Comparison of ENCODE assay signal across 8 mouse cellular contexts in the genomic region with DNA sequence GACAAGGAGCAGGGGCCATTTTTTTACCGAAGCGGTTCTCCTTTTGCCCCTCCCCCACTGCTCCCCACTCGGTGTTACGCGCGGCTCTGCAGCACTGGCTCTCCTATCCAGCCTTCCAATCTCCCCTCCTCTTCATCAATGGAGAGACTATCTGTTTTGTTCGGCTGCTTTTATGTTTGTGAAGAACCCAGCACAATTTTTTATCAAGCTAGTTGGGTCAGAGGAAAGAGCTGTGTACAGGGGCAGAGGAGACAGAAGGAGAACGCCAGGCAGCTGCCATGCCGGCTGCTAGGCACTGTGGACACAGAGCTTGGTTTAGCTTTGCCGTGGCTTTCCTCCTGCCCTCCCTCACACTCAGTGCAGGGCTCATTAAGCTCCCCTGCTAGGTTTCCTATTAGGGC.
DNase-seq lines count a peak whose midpoint lies in the region; ATAC-seq and TF ChIP-seq lines count a peak whose summit lies in the region.

No protein-coding gene starts in this region.

- 3% methylated on average over 10 of the region's 10 CpGs for WGBS in limb, embryonic 14.5 days
- WGBS in neural tube, embryonic 15.5 days: under 1% methylated on average over 10 of the region's 10 CpGs

- ATAC-seq in limb, embryonic 14.5 days (ENCODE audit: low FRiP score, low read depth): peak; percentile 57; the same call in 1 of the 2 replicates
- peak; percentile 80 for ATAC-seq in neural tube, embryonic 15.5 days (ENCODE audit: low FRiP score)
- no peak for ATAC-seq in monocyte, adult 5-6 weeks (replicated peaks; ENCODE audit: insufficient number of reproducible peaks, low FRiP score, low TSS enrichment, poor library complexity, severe bottlenecking)

- H3K4me1 ChIP-seq in cortical plate, adult 2 months (ENCODE audit: control insufficient read depth, insufficient read depth, low read length): peaks cover 6% of the 10 kb centered on the region; the same call in 1 of the 2 replicates
- H3K4me1 ChIP-seq in limb, embryonic 14.5 days (ENCODE audit: control insufficient read depth, insufficient read depth, low read length): peaks cover 14% of the 10 kb centered on the region
- H3K4me1 ChIP-seq in neural tube, embryonic 15.5 days: peaks cover 55% of the 10 kb centered on the region

- H3K27me3 ChIP-seq in limb, embryonic 14.5 days (ENCODE audit: control insufficient read depth, insufficient read depth, low read length): no peaks in the 10 kb centered on the region
- no peaks in the 10 kb centered on the region for H3K27me3 ChIP-seq in neural tube, embryonic 15.5 days (replicated peaks)

- H3K4me2 ChIP-seq in limb, embryonic 14.5 days (replicated peaks; ENCODE audit: low read depth, low read length, severe bottlenecking): peak overlapping the region; percentile 62
- H3K4me2 ChIP-seq in neural tube, embryonic 15.5 days: peak overlapping the region; percentile 50

- no peaks in the 10 kb centered on the region for H3K9me3 ChIP-seq in limb, embryonic 14.5 days (ENCODE audit: control insufficient read depth, low read length)
- H3K9me3 ChIP-seq in neural tube, embryonic 15.5 days (replicated peaks): no peaks in the 10 kb centered on the region

- intact Hi-C loops in heart, postnatal 10 days (cut with DNase I): loop anchor here (5.0 kb wide), 1 partner anchor 280 kb away; the partner anchor contains the start of gene Sox11

- no peaks in the 10 kb centered on the region for H3K36me3 ChIP-seq in limb, embryonic 14.5 days (ENCODE audit: control insufficient read depth, insufficient read depth, low read length)
- no peaks in the 10 kb centered on the region for H3K36me3 ChIP-seq in neural tube, embryonic 15.5 days

- H3K4me3 ChIP-seq in cortical plate, adult 2 months (ENCODE audit: insufficient read depth, low read length): peak overlapping the region; percentile 28
- peak overlapping the region; percentile 27 for H3K4me3 ChIP-seq in limb, embryonic 14.5 days (replicated peaks; ENCODE audit: low read length)
- peak overlapping the region; percentile 17; the same call in 1 of the 2 replicates for H3K4me3 ChIP-seq in neural tube, embryonic 15.5 days (replicated peaks)

- TF ChIP-seq CTCF in cortical plate, adult 2 months (IDR thresholded peaks at IDR 0.05; ENCODE audit: extremely low read depth, insufficient read depth, low read length): no peak

- peak overlapping the region; percentile 47 for H3K9ac ChIP-seq in limb, embryonic 14.5 days (ENCODE audit: low read depth, low read length, severe bottlenecking)
- peak overlapping the region; percentile 42; the same call in 1 of the 2 replicates for H3K9ac ChIP-seq in neural tube, embryonic 15.5 days (replicated peaks)

- H3K27ac ChIP-seq in cortical plate, adult 2 months (ENCODE audit: insufficient read depth, low read length): peak overlapping the region; percentile 76; the same call in 1 of the 2 replicates
- H3K27ac ChIP-seq in limb, embryonic 14.5 days (replicated peaks; ENCODE audit: low read depth, low read length): peak overlapping the region; percentile 35
- H3K27ac ChIP-seq in neural tube, embryonic 15.5 days (replicated peaks): peak overlapping the region; percentile 89

- TF ChIP-seq POLR2A in cortical plate, adult 2 months (IDR thresholded peaks at IDR 0.05; ENCODE audit: extremely low read depth, insufficient read depth, low read length): 0 out of 2 replicates have a peak, but pooled peaks have one; percentile 41
- TF ChIP-seq POLR2A in limb, embryonic 14.5 days (IDR thresholded peaks at IDR 0.05; ENCODE audit: borderline replicate concordance, extremely low read depth, insufficient read depth, insufficient read length): no peak

- peak; percentile 8 for DNase-seq in kidney, postnatal 14 days
- DNase-seq in kidney, adult 8-10 months: no peak
- DNase-seq in heart, postnatal 10 days: peak; percentile 14 to 38
- DNase-seq in limb, embryonic 14.5 days (ENCODE audit: low spot score): peak; percentile 58
- no peak for DNase-seq in thymus, postnatal 4 days

Comparison
In these comparisons a context has a peak if more than half of its experiments do, and no peak if none do; other contexts are left out.
1. DNase-seq: peak in kidney, postnatal 14 days (single experiment), heart, postnatal 10 days (2 of 2) and limb, embryonic 14.5 days (single experiment); none in kidney, adult 8-10 months (0 of 2) and thymus, postnatal 4 days (single experiment).
2. H3K27ac ChIP-seq: peak in every context shown above with its lines; median percentile 89 in neural tube, embryonic 15.5 days; 76 in cortical plate, adult 2 months; 35 in limb, embryonic 14.5 days.
3. Peak in every context shown above with its lines, with median percentiles within 50 percentile points of each other: H3K4me3 ChIP-seq.